Mouse (Mus musculus) kidney, embryonic 15.5 days (tissue): Measurements from ENCODE around the gene Snx27. TPM values are rescaled to one million over a fixed set of nuclear protein-coding genes. Genes with fewer than 3 reads are reported as not detected.

Experiments
- ATAC-seq: fragments of 200-750 bp; cut with Nextera tagmentation; replicated peaks from 2 replicates; pipeline ENCODE4 v1.8.0; 2017; ENCODE audit warnings: moderate TSS enrichment; ENCODE audit not compliant: low FRiP score
- H3K27ac ChIP-seq: fragments of 300-500 bp; sonication (generic); 2 replicates; pipeline ENCODE4 v1.5.1; 2015; ENCODE audit warnings: mild to moderate bottlenecking, inconsistent platforms
- H3K27me3 ChIP-seq: fragments of 300-500 bp; sonication (generic); 2 replicates; pipeline ENCODE4 v1.6.1; 2015; ENCODE audit warnings: inconsistent platforms
- H3K36me3 ChIP-seq: fragments of 300-500 bp; sonication (generic); 2 replicates; pipeline ENCODE4 v1.6.1; 2015; ENCODE audit warnings: inconsistent platforms
- H3K4me1 ChIP-seq: fragments of 300-500 bp; sonication (generic); 2 replicates; pipeline ENCODE4 v1.6.1; 2015; ENCODE audit warnings: inconsistent platforms
- H3K4me2 ChIP-seq: fragments of 300-500 bp; sonication (generic); 2 replicates; pipeline ENCODE4 v1.6.1; 2015; ENCODE audit warnings: moderate library complexity, mild to moderate bottlenecking, inconsistent platforms
- H3K4me3 ChIP-seq: fragments of 300-500 bp; sonication (generic); replicated peaks from 2 replicates; pipeline ENCODE4 v1.5.1; 2015; ENCODE audit warnings: mild to moderate bottlenecking, inconsistent platforms
- H3K9ac ChIP-seq: fragments of 300-500 bp; sonication (generic); 2 replicates; pipeline ENCODE4 v1.6.1; 2015; ENCODE audit warnings: mild to moderate bottlenecking, inconsistent platforms
- H3K9me3 ChIP-seq: fragments of 300-500 bp; sonication (generic); replicated peaks from 2 replicates; pipeline ENCODE4 v1.6.1; 2016; ENCODE audit warnings: inconsistent platforms
- WGBS: fragments of 180-500 bp; shearing (Covaris S2); methylation state at CpG from one replicate; pipeline ENCODE4 v1.1.7; 2015; ENCODE audit warnings: mixed read lengths; 5-methylcytosine and 5-hydroxymethylcytosine counted together
- polyA plus RNA-seq: library from polyadenylated mRNA; unstranded; fragments of >200 nt; fragmentation: Nextera tagmentation; extraction: Ambion mirVana; gene quantifications from 2 replicates; pipeline ENCODE4 v1.2.1, GENCODE M21; 2015

Snx27 gene
- polyA plus RNA-seq, 1 experiment from 2014 or later, result 47.2 TPM

GRCm38 (mm10) chr3:94472447-94473114, 109.9 kb downstream of the Snx27 start:
- peak overlapping the region; percentile 51; the same call in 1 of the 2 replicates for H3K27ac ChIP-seq
- no peak overlapping the region for H3K9ac ChIP-seq
- ATAC-seq, result peak; percentile 83; the same call in 1 of the 2 replicates

GRCm38 (mm10) chr3:94468931-94469330, 113.6 kb downstream of the Snx27 start:
- Histone ChIP-seq H3K4me2 (no peak overlapping the region), H3K4me3 (no peak overlapping the region), H3K27ac (no peak overlapping the region), H3K9ac (no peak overlapping the region), H3K9me3 (no peaks in the 10 kb centered on the region), H3K27me3 (no peaks in the 10 kb centered on the region), H3K36me3 (no peaks in the 10 kb centered on the region), H3K4me1 (peaks cover 10% of the 10 kb centered on the region)
- ATAC-seq, result no peak
- WGBS, result 49% methylated on average over 3 of the region's 3 CpGs

More at GRCm38 (mm10) chr3:94472447-94473114, 109.9 kb downstream of the Snx27 start:
- H3K4me3 ChIP-seq, result peak overlapping the region; percentile 28
- no peaks in the 10 kb centered on the region for H3K36me3 ChIP-seq
- H3K27me3 ChIP-seq, result no peaks in the 10 kb centered on the region
- H3K9me3 ChIP-seq, result no peaks in the 10 kb centered on the region
- H3K4me2 ChIP-seq, result peak overlapping the region; percentile 56
- peaks cover 10% of the 10 kb centered on the region for H3K4me1 ChIP-seq
- WGBS, result 10% methylated on average over 28 of the region's 28 CpGs

DNA sequence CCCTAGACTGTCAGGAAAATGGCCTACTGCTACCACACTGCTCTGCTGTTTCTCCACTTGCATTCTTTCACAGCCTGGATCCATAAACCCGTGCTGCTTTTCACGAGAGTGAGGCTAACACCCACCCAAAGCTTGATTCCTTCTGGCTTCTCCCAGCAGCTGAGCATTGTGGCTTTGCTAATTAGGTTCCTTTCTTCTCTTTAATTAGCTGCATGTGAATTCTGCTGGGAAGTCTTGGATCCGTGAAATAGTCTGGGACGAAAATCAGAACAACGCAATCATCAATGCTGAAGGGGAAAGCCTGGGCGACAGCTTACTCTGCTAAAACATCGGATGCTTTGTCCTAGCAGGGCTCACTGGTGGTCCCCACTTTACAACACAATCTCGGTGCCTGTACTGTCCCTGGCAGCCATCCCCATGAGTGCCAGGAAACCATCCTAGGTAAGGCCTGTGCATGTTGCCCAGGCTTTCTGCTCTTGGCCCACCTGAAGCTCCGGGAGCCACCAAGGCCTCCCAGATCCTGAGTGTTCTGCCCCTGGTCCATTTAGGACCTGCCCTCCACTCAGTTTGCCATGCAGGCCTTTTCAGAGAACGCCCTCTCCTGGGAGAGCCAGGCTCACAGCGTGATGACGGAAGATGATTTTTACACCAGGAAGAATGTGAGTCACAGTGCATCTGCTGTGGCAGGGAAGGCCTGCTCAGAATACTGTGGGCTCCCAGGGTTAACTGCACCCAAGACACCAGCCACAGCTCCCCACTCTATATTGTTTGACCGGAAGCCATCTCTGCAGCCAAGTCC, 116.7 kb downstream of the Snx27 start:
- no peaks in the 10 kb centered on the region for H3K36me3 ChIP-seq
- no peak overlapping the region for H3K4me2 ChIP-seq
- no peaks in the 10 kb centered on the region for H3K27me3 ChIP-seq
- WGBS, result 64% methylated on average over 13 of the region's 13 CpGs
- H3K4me1 ChIP-seq, result no peaks in the 10 kb centered on the region
- ATAC-seq, result no peak
- no peak overlapping the region for H3K9ac ChIP-seq
- no peak overlapping the region for H3K27ac ChIP-seq
- no peak overlapping the region for H3K4me3 ChIP-seq
- no peaks in the 10 kb centered on the region for H3K9me3 ChIP-seq

GRCm38 (mm10) chr3:94463926-94464578, 118.5 kb downstream of the Snx27 start:
- no peak overlapping the region for H3K9ac ChIP-seq
- no peaks in the 10 kb centered on the region for H3K9me3 ChIP-seq
- 52% methylated on average over 11 of the region's 11 CpGs for WGBS
- no peak for ATAC-seq
- no peaks in the 10 kb centered on the region for H3K4me1 ChIP-seq
- H3K36me3 ChIP-seq, result no peaks in the 10 kb centered on the region
- H3K4me3 ChIP-seq, result no peak overlapping the region
- H3K27ac ChIP-seq, result no peak overlapping the region
- H3K27me3 ChIP-seq, result no peaks in the 10 kb centered on the region
- no peak overlapping the region for H3K4me2 ChIP-seq

DNA sequence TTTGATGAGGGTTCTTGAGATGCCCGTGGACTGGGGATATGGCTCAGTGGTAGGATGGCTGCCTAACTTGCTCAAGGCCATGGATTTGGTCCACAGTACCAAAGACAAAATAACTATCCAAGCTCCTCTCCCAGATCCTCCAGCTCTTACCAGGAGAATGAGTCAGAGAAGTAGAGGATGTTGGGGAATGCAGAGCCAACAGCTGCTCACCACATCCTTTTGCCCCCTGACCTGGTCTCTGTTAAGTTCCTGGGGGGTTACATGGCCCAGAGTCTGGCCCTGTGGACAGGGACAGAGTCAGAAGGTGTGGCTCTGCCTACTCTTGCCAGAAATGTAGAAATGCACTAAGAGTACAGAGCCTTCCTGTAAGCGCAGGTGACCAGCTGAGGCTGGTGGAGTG, 122.7 kb downstream of the Snx27 start:
- Histone ChIP-seq H3K27me3 (peaks cover 7% of the 10 kb centered on the region; the same call in 1 of the 2 replicates), H3K4me3 (no peak overlapping the region), H3K9me3 (no peaks in the 10 kb centered on the region), H3K9ac (no peak overlapping the region), H3K4me1 (no peaks in the 10 kb centered on the region), H3K36me3 (no peaks in the 10 kb centered on the region), H3K4me2 (no peak overlapping the region), H3K27ac (no peak overlapping the region)
- no peak for ATAC-seq
- WGBS, result 95% methylated on average over 2 of the region's 2 CpGs

DNA sequence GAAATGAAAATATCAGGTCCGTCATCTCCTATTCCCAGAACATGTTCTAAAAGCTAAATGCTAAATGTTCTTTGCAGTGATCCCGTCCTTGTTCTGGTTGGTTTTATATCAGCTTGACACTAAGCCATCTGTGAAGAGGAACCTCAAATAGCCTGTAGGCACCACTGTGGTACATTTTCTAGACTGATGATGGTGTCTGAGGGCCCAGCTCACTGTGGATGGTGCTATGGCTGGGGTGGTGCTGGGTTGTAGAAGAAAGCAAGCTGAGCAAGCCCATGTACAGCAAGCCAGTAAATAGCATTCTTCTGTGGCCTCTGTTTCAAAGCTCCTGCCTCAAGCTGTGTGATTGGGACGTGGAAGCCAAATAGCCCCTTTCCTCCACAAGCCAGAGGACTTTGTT, 125.5 kb downstream of the Snx27 start:
- H3K27me3 ChIP-seq, result peaks cover 7% of the 10 kb centered on the region; the same call in 1 of the 2 replicates
- no peak overlapping the region for H3K9ac ChIP-seq
- no peak overlapping the region for H3K27ac ChIP-seq
- 77% methylated on average over 3 of the region's 3 CpGs for WGBS
- no peaks in the 10 kb centered on the region for H3K36me3 ChIP-seq
- no peaks in the 10 kb centered on the region for H3K9me3 ChIP-seq
- ATAC-seq, result no peak
- peak overlapping the region; percentile 55; the same call in 1 of the 2 replicates for H3K4me2 ChIP-seq
- no peak overlapping the region for H3K4me3 ChIP-seq
- H3K4me1 ChIP-seq, result no peaks in the 10 kb centered on the region

GRCm38 (mm10) chr3:94456529-94457000, 126.0 kb downstream of the Snx27 start:
- no peak overlapping the region for H3K9ac ChIP-seq

GRCm38 (mm10) chr3:94449377-94449776, 133.1 kb downstream of the Snx27 start:
- no peak overlapping the region for H3K4me3 ChIP-seq
- H3K27ac ChIP-seq, result no peak overlapping the region
- H3K9me3 ChIP-seq, result no peaks in the 10 kb centered on the region
- WGBS, result 91% methylated on average over 2 of the region's 2 CpGs
- no peaks in the 10 kb centered on the region for H3K27me3 ChIP-seq
- no peak overlapping the region for H3K9ac ChIP-seq
- H3K36me3 ChIP-seq, result peaks cover 57% of the 10 kb centered on the region
- H3K4me1 ChIP-seq, result peaks cover 3% of the 10 kb centered on the region
- H3K4me2 ChIP-seq, result no peak overlapping the region
- ATAC-seq, result no peak

More at GRCm38 (mm10) chr3:94456529-94457000, 126.0 kb downstream of the Snx27 start:
- Histone ChIP-seq H3K4me1 (no peaks in the 10 kb centered on the region), H3K27me3 (peaks cover 7% of the 10 kb centered on the region; the same call in 1 of the 2 replicates), H3K27ac (no peak overlapping the region), H3K36me3 (no peaks in the 10 kb centered on the region), H3K9me3 (no peaks in the 10 kb centered on the region), H3K4me3 (peak overlapping the region; percentile 41), H3K4me2 (peak overlapping the region; percentile 55)
- 1% methylated on average over 12 of the region's 12 CpGs for WGBS
- ATAC-seq, result peak; percentile 91

Other genes starting within 250 kb of the Snx27 start
- gene Them5, start 240.6 kb downstream of the Snx27 start, polyA plus RNA-seq, result 1.3 TPM in 1 of 2 replicates, not detected in the other
- 0.40 and 0.59 TPM in 2 replicates for gene C2cd4d, start 220.3 kb downstream of the Snx27 start, polyA plus RNA-seq
- gene Rorc, start 209.9 kb downstream of the Snx27 start, polyA plus RNA-seq, result 8.6 and 9.6 TPM in 2 replicates
- gene Lingo4, start 184.2 kb downstream of the Snx27 start, polyA plus RNA-seq, result 0.17 and 0.32 TPM in 2 replicates
- 12.0 and 15.5 TPM in 2 replicates for gene Tdrkh, start 169.4 kb downstream of the Snx27 start, polyA plus RNA-seq
- 68.4 and 70.4 TPM in 2 replicates for gene Mrpl9, start 139.4 kb downstream of the Snx27 start, polyA plus RNA-seq
- 0.45 and 0.84 TPM in 2 replicates for gene Oaz3, start 138.8 kb downstream of the Snx27 start, polyA plus RNA-seq
- gene Celf3, start 104.4 kb downstream of the Snx27 start, polyA plus RNA-seq, result 2.5 and 5.5 TPM in 2 replicates
- 1.2 and 2.3 TPM in 2 replicates for gene Riiad1, start 102.4 kb downstream of the Snx27 start, polyA plus RNA-seq
- gene Gm10972, start 60.4 kb upstream of the Snx27 start, polyA plus RNA-seq, result not detected in 2 replicates
- 6.7 and 7.1 TPM in 2 replicates for gene Tuft1, start 76.2 kb upstream of the Snx27 start, polyA plus RNA-seq
- 2.7 and 3.2 TPM in 2 replicates for gene Selenbp2, start 110.8 kb upstream of the Snx27 start, polyA plus RNA-seq
- 17.0 and 18.3 TPM in 2 replicates for gene Cgn, start 203.8 kb upstream of the Snx27 start, polyA plus RNA-seq